Mouse (Mus musculus) heart, embryonic 11.5 days (tissue): ENCODE results near the gene Nrbp1. TPM values are rescaled to one million over a fixed set of nuclear protein-coding genes. Genes with fewer than 3 reads are reported as not detected.

Experiments
- ATAC-seq: fragments of 200-750 bp; cut with Nextera tagmentation; replicated peaks from 2 replicates; pipeline ENCODE4 v1.8.0; 2017; ENCODE audit warnings: moderate library complexity; ENCODE audit not compliant: insufficient number of reproducible peaks, low FRiP score, low TSS enrichment
- H3K27ac ChIP-seq: fragments of 300-500 bp; sonication (generic); 2 replicates; pipeline ENCODE4 v1.5.1; 2014; ENCODE audit warnings: mild to moderate bottlenecking, low read depth, low read length
- H3K27me3 ChIP-seq: fragments of 300-500 bp; sonication (generic); 2 replicates; pipeline ENCODE4 v1.6.1; 2014; ENCODE audit warnings: mild to moderate bottlenecking, low read length, mixed read lengths; ENCODE audit not compliant: control insufficient read depth, insufficient read depth
- H3K36me3 ChIP-seq: fragments of 300-500 bp; sonication (generic); 2 replicates; pipeline ENCODE4 v1.6.1; 2014; ENCODE audit warnings: mild to moderate bottlenecking, low read length, moderate library complexity, mixed read lengths; ENCODE audit not compliant: control insufficient read depth, insufficient read depth
- H3K4me1 ChIP-seq: fragments of 300-500 bp; sonication (generic); 2 replicates; pipeline ENCODE4 v1.6.1; 2014; ENCODE audit warnings: low read length; ENCODE audit not compliant: control insufficient read depth, insufficient read depth
- H3K4me2 ChIP-seq: fragments of 300-500 bp; sonication (generic); 2 replicates; pipeline ENCODE4 v1.6.1; 2014; ENCODE audit warnings: mild to moderate bottlenecking, moderate library complexity
- H3K4me3 ChIP-seq: fragments of 300-500 bp; sonication (generic); 2 replicates; pipeline ENCODE4 v1.5.1; 2014; ENCODE audit warnings: low read depth, low read length
- H3K9ac ChIP-seq: fragments of 300-500 bp; sonication (generic); 2 replicates; pipeline ENCODE4 v1.6.1; 2014; ENCODE audit warnings: mild to moderate bottlenecking, low read depth, low read length, moderate library complexity
- H3K9me3 ChIP-seq: fragments of 300-500 bp; sonication (generic); replicated peaks from 2 replicates; pipeline ENCODE4 v1.6.1; 2016; ENCODE audit warnings: low read length; ENCODE audit not compliant: control insufficient read depth
- WGBS: fragments of 180-500 bp; shearing (Covaris S2); extraction: QIAGEN DNeasy Blood & Tissue Kit; methylation state at CpG from one replicate; pipeline ENCODE4 v1.1.7; 2014; ENCODE audit not compliant: insufficient replicate concordance; 5-methylcytosine and 5-hydroxymethylcytosine counted together
- polyA plus RNA-seq: library from polyadenylated mRNA; unstranded; fragments of >200 nt; fragmentation: Nextera tagmentation; extraction: Ambion mirVana; gene quantifications from 2 replicates; pipeline ENCODE4 v1.2.1, GENCODE M21; 2014

The Nrbp1 gene
- polyA plus RNA-seq, 1 experiment from 2014 or later: 124 TPM

DNA sequence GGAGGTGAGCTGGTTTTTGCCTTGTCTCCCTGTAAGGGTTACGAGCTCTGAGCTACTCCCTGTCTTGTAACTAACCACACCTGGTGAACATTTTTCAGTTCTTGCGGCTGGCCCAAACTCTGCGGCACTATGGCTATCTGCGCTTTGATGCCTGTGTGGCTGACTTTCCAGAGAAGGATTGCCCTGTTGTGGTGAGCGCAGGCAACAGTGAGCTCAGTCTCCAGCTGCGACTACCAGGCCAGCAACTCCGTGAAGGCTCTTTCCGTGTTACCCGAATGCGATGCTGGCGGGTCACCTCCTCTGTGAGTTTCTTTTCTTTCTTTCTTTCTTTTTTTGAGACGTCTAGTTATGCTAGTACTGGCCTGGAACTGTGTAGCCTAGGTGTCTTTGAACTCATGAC is 43.6 kb upstream of the Nrbp1 start:
- H3K9ac ChIP-seq: no peak overlapping the region
- peaks cover 9% of the 10 kb centered on the region for H3K4me1 ChIP-seq
- no peaks in the 10 kb centered on the region for H3K27me3 ChIP-seq
- no peak overlapping the region for H3K27ac ChIP-seq
- peaks cover 42% of the 10 kb centered on the region for H3K36me3 ChIP-seq
- no peak overlapping the region for H3K4me2 ChIP-seq
- WGBS: 93% methylated on average over 12 of the region's 12 CpGs
- no peak for ATAC-seq
- H3K9me3 ChIP-seq: peaks cover 5% of the 10 kb centered on the region
- no peak overlapping the region for H3K4me3 ChIP-seq

DNA sequence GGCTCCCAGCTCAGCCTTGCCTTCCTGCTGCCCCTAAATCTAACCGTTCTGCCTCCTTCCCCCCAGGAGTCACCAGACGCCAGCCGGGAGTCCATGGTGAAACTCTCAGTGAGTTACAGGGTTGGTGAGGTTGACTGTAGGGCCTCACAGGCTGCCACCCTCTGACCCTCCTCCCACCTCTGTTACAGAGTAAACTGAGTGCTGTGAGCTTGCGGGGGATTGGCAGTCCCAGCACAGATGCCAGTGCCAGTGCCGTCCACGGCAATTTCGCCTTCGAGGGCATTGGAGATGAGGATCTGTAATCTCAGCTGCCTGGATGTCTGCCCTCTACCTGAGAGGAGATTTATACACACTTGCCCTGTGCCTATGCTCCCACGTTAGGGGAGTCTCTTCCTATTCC is 42.5 kb upstream of the Nrbp1 start:
- peaks cover 15% of the 10 kb centered on the region for H3K4me1 ChIP-seq
- H3K9me3 ChIP-seq: peaks cover 5% of the 10 kb centered on the region
- H3K4me2 ChIP-seq: no peak overlapping the region
- no peak overlapping the region for H3K27ac ChIP-seq
- H3K27me3 ChIP-seq: no peaks in the 10 kb centered on the region
- ATAC-seq: no peak
- peaks cover 47% of the 10 kb centered on the region for H3K36me3 ChIP-seq
- WGBS: 86% methylated on average over 9 of the region's 9 CpGs
- no peak overlapping the region for H3K9ac ChIP-seq
- H3K4me3 ChIP-seq: no peak overlapping the region

DNA sequence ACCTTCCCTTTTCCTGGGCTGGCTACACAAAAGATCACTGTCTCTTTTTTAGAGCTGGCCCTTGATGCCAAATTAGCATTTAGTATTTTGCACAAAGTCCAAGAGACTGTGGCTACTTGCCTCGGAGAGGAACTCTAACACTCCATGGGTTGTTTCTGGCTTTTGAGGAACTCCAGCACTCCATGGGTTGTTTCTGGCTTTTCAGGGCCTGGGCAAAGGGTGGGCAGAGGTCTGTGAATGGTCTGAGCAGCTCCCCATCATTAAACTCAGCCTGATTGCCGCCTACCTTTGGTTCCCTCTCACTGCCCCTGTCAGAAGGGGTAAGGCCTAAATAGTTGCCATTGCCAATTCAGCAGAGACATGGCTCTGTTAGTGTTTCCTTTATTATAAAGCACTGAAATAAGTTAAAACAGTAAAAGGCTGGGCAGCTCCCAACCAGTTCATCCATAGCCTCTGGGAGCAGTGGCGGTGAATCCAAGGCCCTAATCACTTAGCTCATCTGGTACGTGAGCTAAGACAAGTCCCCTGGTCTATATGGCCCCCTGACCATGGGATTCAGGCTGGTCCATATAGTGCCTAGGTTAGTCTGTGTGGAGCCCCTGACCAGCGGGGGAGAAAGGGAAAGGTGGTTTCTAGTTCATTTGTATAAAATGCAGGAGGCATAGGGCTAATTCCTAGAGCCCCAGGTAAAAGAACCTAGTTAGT is 41.9 kb upstream of the Nrbp1 start:
- Histone ChIP-seq H3K9ac (no peak overlapping the region), H3K36me3 (peaks cover 47% of the 10 kb centered on the region), H3K27ac (no peak overlapping the region), H3K4me3 (no peak overlapping the region), H3K27me3 (no peaks in the 10 kb centered on the region), H3K9me3 (peaks cover 5% of the 10 kb centered on the region), H3K4me2 (no peak overlapping the region), H3K4me1 (peaks cover 15% of the 10 kb centered on the region)
- WGBS: 80% methylated on average over 5 of the region's 5 CpGs
- no peak for ATAC-seq

DNA sequence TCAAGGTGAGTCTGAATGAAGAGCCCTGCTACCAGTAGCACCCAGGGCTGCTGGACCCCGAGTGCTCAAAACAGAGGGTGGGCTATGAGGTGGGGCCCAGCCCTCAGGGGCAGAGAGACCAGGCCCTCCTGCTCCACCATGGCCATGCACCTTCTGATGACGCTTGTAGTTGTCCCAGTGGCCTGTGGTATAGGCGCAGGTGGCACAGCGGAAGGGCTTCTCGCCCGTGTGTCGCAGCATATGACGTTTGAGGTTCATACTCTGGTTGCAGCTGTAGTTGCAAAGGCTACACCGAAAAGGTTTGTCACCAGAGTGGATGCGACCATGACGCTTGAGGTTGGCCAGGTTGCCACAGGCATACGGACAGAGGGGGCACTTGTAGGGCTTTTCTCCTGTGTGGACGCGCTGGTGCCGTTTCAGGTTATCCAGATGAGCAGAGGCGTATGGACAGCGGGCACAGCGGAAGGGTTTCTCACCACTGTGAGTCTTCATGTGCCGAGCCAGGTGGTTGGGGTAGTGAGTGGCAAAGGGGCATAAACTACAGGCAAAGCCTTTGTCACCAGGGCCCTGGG is 41.3 kb upstream of the Nrbp1 start:
- H3K36me3 ChIP-seq: peaks cover 50% of the 10 kb centered on the region
- no peak overlapping the region for H3K4me2 ChIP-seq
- H3K4me1 ChIP-seq: peaks cover 9% of the 10 kb centered on the region; the same call in 1 of the 2 replicates
- no peaks in the 10 kb centered on the region for H3K27me3 ChIP-seq
- 91% methylated on average over 19 of the region's 19 CpGs for WGBS
- no peak overlapping the region for H3K4me3 ChIP-seq
- no peak for ATAC-seq
- H3K27ac ChIP-seq: no peak overlapping the region
- H3K9ac ChIP-seq: no peak overlapping the region
- peaks cover 5% of the 10 kb centered on the region for H3K9me3 ChIP-seq

DNA sequence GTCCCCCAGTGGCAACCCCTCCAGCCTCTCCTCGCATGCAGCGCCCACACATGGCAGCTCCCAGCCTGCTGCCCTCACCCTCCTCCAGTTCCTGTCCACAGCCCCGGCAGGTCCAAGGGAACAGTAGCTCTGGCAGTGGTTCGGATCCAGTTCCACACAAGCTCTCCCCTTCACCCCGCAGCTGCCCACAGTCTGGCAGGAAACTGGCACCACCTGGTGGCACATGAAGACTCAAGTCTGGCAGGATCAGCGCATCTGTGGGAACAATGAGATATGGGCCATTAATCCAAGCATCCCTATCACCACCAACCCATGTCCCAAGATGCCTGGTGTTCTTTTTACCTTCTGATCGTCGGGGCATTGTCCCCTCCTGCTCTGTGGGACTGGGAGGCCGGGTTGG is 40.8 kb upstream of the Nrbp1 start:
- H3K9ac ChIP-seq: no peak overlapping the region
- H3K4me1 ChIP-seq: peaks cover 9% of the 10 kb centered on the region; the same call in 1 of the 2 replicates
- H3K4me3 ChIP-seq: 0 out of 2 replicates have a peak overlapping the region, but pooled peaks have one; percentile 2
- H3K27ac ChIP-seq: no peak overlapping the region
- no peaks in the 10 kb centered on the region for H3K27me3 ChIP-seq
- peaks cover 5% of the 10 kb centered on the region for H3K9me3 ChIP-seq
- ATAC-seq: no peak
- no peak overlapping the region for H3K4me2 ChIP-seq
- 87% methylated on average over 9 of the region's 9 CpGs for WGBS
- peaks cover 54% of the 10 kb centered on the region for H3K36me3 ChIP-seq

DNA sequence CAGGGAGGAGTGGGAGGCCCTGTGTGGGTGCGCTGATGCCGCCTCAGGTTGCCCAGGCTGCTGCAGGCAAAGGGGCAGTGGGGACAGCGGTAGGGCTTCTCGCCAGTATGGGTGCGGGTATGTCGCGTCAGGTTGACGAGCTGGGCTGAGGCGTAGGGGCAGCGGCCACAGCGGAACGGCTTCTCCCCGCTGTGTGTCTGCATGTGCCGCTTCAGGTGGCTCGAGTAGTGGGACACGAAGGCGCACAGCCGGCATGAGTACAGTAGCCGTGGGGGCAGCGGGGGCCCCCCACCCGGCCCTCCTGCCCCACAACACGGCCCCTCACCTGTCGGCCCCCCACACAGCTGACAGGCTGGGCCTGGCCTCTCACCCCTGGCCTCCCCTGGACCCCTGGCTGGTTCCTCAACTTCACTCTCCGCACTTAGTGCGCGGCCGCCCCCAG is 40.3 kb upstream of the Nrbp1 start:
- H3K36me3 ChIP-seq: peaks cover 52% of the 10 kb centered on the region
- no peak for ATAC-seq
- 86% methylated on average over 27 of the region's 27 CpGs for WGBS
- peaks cover 9% of the 10 kb centered on the region; the same call in 1 of the 2 replicates for H3K4me1 ChIP-seq
- H3K9ac ChIP-seq: no peak overlapping the region
- H3K27me3 ChIP-seq: no peaks in the 10 kb centered on the region
- peaks cover 5% of the 10 kb centered on the region for H3K9me3 ChIP-seq
- H3K4me2 ChIP-seq: peak overlapping the region; percentile 89
- no peak overlapping the region for H3K27ac ChIP-seq
- H3K4me3 ChIP-seq: peak overlapping the region; percentile 2; the same call in 1 of the 2 replicates

DNA sequence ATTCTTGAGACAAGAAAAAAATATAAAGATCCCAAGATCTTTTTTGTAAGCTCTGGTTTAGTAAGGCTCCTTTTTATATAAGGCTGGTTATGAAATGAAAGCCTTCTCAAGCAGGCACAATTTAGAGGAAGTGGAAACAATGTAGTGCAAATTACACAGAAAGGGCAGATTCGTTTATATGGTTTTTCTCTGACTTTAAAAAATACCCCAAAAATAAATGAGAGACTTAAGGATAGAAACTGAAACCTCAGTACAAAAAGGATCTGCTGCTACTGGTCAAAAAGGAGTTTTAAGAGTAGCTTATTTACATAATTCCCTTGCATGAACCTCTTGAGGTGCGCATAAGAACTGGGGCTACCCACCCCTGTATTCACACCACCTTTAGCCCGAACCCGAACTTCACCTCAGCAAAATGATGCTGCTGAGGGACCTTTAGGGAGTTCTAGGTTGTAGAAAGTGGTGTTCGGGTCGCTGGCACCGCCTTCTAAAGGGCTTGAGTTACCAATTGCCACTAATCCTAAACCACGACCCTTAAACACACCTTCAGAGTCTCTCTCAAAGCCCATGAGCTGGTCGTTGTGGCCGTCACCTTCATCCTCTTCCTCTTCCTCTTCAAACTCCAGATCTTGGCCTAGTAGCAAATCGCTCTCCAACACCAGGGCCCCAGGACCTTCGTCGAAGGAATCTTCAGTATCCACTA is 39.5 kb upstream of the Nrbp1 start:
- H3K9ac ChIP-seq: peak overlapping the region; percentile 88
- WGBS: 21% methylated on average over 13 of the region's 13 CpGs
- no peak for ATAC-seq

DNA sequence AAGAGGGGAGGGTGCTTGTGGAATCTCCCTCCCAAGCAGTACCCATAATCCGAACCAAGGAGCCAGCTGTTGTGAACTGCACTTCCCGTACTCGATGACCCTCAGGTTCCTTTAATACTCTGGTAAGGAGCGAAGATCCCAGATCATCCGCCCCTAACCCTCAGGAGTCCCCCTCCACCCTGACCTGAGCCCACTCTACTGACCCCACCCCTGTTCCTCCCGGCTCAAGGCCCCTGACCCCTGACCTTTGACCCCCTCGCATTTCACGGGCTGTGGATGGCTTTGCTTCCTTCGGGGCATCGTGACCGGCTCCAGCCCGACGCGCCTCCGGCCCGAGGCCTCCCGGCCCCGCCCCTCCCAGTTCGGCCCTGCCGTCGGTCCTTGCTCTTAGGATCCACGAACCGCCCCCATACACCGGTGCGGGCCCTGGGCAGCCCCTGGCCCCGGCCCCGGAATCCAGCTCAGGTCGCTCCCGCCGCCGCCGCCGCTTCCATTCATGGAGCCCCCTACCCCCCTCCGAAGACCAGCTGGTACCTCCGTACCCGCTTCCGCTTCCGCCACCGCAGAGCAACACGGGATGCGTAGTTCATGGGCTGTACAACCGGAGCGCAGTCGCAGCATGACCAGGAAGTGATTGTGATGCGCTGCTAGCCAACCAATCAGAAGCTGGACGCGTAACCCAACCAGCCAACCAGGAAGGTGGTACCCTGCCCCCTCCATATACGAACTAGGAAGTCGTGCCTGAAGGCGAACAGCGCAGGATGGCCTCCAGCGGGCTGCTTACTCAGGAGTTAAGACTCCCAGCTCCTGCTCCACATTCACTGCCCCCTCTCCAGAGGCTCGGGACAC is 38.7 kb upstream of the Nrbp1 start, which contains the start of gene Zfp513:
Zfp513 (minus strand) TSS at position 562 of the 849 bp plus-strand sequence.
- Histone ChIP-seq H3K9me3 (peaks cover 5% of the 10 kb centered on the region), H3K36me3 (peaks cover 42% of the 10 kb centered on the region), H3K4me3 (peak within 1 kb of the TSS; percentile 73), H3K27ac (peak within 1 kb of the TSS; percentile 86), H3K9ac (peak within 1 kb of the TSS; percentile 88), H3K27me3 (no peaks in the 10 kb centered on the region), H3K4me2 (peak within 1 kb of the TSS; percentile 89), H3K4me1 (peaks cover 9% of the 10 kb centered on the region; the same call in 1 of the 2 replicates)
- ATAC-seq: peak; percentile 94
- under 1% methylated on average over 53 of the region's 53 CpGs for WGBS

More for the DNA sequence above, 39.5 kb upstream of the Nrbp1 start:
- peaks cover 48% of the 10 kb centered on the region for H3K36me3 ChIP-seq
- no peaks in the 10 kb centered on the region for H3K27me3 ChIP-seq
- peak overlapping the region; percentile 89 for H3K4me2 ChIP-seq
- peaks cover 9% of the 10 kb centered on the region; the same call in 1 of the 2 replicates for H3K4me1 ChIP-seq
- H3K4me3 ChIP-seq: peak overlapping the region; percentile 73
- H3K27ac ChIP-seq: peak overlapping the region; percentile 77
- H3K9me3 ChIP-seq: peaks cover 5% of the 10 kb centered on the region
